ENCODE assay signal across 23 mouse cellular contexts in the genomic region with DNA sequence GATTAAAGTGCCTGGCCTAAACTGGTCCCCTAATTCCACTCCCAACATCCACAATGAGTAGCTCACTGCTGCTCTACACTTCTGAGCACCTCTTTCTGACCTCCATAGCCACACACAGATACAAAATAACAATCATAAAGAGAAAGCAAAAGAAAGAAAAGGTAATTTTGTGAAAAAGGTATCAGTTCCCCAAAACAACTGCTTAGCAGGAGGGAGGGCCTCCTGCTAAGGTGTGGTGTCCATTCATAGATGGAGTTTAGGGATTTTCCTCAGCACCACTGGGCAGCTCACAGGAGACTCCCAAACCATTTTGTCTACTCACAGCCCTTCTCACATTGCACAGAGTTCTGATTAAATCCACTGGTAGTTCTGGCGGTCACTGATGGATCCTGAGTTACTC. TPM values are rescaled to one million over a fixed set of nuclear protein-coding genes. Genes with fewer than 3 reads are reported as not detected.
"Had no signal": no experiment of that assay in that cellular context is flagged by ENCODE, and none has a peak within 500 bp of the region (broad histone marks: within the 10 kb centered on the region; RNA-seq: fewer than 3 reads in every experiment).

No protein-coding gene starts in this region.

- H3K4me1 ChIP-seq: liver, embryonic 15.5 days; midbrain, embryonic 10.5 days; midbrain, embryonic 12.5 days; neural tube, embryonic 13.5 days; neural tube, embryonic 15.5 days had no signal

- H3K36me3 ChIP-seq: neural tube, embryonic 15.5 days had no signal

- H3K27me3 ChIP-seq: liver, embryonic 13.5 days; liver, embryonic 15.5 days; midbrain, embryonic 12.5 days; neural tube, embryonic 13.5 days; neural tube, embryonic 15.5 days had no signal

- DNase-seq: liver, embryonic 13.5 days; liver, postnatal 0 days; lung, embryonic 14.5 days; lung, postnatal 10 days; lung, postnatal 4 days; midbrain, embryonic 14.5 days; right cerebral cortex, postnatal 14 days; thymus, adult 18-20 months; thymus, postnatal 14 days; thymus, postnatal 36 days had no signal

- H3K4me3 ChIP-seq: liver, embryonic 13.5 days; liver, embryonic 15.5 days; midbrain, embryonic 10.5 days; midbrain, embryonic 12.5 days; myocyte; neural tube, embryonic 13.5 days; neural tube, embryonic 15.5 days had no signal

RNA-seq across cellular contexts. Expression of gene Sowahd, which starts 40.1 kb away (rescaled TPM):
- total RNA-seq: megakaryocyte, adult 5-6 weeks; megakaryocyte-erythroid progenitor cell, adult 5-6 weeks had no signal
- polyA plus RNA-seq: liver, embryonic 13.5 days; liver, postnatal 0 days; lung, embryonic 16.5 days; midbrain, embryonic 10.5 days; midbrain, embryonic 12.5 days; midbrain, embryonic 14.5 days; midbrain, embryonic 16.5 days; myocyte; neural tube, embryonic 11.5 days; neural tube, embryonic 15.5 days; stomach, embryonic 14.5 days; stomach, embryonic 16.5 days had no signal
